Mouse (Mus musculus) layer of hippocampus, adult 9-10 months (tissue): ENCODE results near the gene Sesn1.
A peak's percentile ranks its signal among the peaks of the same experiment; 100 is the strongest.
"Not testable (repeated sequence)": the region's sequence is repeated elsewhere in the genome, so short reads cannot be mapped to it uniquely, and the experiment has no call there.

Experiments used
- DNase-seq: peaks from one replicate; pipeline ENCODE4 v3.0.0; 2022; ENCODE audit warnings: low spot score

The Sesn1 gene

DNA sequence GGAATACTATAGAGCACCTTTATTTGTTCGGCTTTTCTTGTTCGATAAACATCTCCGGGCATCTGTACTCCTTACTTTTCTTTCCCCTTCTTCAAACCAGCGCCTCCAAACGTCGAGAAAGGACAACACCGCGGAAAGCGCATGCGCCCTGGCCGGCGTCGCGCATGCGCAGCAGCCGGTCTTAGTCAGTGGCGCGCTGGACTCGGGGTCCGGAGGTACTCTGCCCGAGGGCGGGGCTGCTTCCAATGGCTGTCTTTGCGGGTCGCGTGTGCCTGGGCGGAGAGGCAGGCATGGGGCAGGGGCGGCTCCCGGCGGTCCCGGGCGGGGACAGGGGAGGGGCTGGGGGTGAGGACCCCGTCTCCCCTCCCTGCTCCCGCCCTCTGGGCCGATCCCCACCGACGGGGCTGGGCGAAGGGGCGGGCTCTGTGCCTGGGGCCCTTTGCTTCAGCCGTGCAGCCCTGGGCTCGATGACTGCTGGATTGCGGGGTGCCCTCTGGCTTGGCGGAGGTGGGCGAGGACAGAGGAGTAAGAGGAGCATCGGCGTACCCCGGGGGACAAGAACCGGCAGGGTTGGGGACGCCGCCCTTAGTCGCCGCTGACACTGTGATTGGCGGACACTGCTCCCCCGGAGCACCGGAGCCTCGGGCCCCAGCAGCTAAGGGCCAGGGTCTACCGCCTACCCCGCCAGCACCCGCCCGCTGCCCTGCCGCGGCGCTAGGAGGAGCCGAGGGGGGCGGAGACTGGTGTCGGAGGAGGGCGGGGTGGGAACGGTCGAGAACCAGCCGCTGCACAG, at the start of gene Sesn1, which contains the start of gene Cep57l1:
Gene Sesn1, plus strand, starts transcription at position 165 of the 793 bp plus-strand sequence.
Gene Cep57l1, minus strand, starts transcription at position 101 of the 793 bp plus-strand sequence.
- peak; percentile 93 for DNase-seq

DNA sequence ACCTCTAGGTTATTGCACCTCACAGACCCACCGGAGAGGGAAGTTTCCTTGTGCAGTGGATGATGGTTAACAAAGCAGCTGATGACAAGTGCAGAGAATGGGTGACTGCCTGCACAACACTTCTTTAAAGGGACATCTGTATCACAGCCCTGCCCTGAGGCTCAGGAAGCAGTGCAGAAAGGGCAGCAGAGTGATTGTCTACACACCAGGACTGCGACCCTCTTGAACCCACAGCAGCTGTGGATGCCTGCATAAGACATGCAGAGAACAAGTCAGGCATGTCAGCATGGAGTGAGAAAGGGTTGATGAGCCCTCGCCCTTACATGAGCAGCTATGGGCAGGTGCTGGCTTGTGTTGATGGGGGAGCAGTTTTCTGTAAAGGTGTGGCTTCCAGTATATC, 48.9 kb upstream of the Sesn1 start:
- DNase-seq: no peak

DNA sequence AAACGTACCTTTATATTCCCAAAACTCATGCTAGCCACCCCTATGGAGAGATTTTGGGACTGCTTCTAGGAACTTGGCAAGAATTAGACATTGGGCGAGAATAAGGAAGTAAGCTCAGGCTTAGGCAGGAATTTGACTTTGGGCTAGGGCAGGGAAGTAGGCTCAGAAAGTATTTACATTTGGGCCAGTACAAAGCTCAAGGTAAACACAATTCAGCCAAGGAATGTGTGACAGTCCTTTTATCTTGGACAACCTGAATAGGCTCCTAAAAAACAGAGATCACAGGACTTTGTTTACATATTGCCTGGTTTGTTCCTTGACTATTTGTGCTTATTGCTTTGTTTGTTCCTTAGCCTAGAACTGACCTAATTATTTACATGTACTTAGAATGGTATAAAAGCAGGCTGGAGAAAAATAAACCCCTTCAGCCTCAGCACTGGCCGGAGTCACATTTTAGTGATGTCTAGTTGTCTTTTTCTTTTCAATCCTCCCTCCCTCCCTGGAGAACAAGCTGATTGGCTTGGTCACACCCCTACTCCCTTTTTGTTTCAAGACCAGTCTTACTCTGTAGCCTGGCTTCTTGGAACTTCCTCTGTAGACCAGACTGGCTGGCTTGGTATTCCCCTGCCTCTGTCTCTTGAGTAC, 45.9 kb upstream of the Sesn1 start:
- no peak for DNase-seq

DNA sequence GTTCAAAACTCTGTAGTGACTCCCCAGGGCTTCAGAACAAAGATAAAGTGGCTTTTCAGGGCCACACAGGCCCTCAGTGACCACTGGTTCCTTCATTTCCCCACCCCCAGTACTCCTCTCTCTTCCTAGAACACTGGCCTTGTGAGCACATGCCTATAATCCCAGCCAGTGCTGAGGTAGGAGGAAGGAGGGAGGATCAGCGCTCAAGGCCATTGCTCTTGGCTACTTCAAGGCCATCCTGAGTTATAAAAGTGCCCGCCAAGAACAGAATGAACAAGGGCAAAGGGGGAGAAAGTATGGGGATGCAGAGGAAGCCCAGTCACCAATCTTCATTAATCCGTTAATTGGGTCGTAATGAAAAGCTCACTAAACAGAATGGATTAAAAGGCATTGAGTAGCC, 44.1 kb upstream of the Sesn1 start:
- no peak for DNase-seq

DNA sequence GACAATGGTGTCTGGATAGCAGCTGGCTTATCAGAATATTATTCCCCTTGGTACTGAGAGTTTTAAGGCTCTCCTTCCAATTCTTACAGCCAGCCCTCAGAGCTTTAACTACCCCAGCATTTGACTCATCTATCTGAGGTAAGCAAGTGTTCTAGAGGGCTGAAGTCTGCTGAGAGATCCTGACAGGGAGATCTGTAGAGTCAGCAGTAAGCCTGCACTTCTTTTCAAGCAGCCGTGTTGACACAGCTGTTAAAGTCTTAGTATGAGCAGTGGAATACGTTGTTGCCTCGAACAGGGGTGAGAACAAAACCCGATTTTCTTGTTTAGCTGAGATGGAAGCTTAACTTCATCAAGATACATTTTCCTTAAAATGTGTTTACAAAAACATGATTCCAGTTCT, 43.5 kb upstream of the Sesn1 start:
- no peak for DNase-seq

DNA sequence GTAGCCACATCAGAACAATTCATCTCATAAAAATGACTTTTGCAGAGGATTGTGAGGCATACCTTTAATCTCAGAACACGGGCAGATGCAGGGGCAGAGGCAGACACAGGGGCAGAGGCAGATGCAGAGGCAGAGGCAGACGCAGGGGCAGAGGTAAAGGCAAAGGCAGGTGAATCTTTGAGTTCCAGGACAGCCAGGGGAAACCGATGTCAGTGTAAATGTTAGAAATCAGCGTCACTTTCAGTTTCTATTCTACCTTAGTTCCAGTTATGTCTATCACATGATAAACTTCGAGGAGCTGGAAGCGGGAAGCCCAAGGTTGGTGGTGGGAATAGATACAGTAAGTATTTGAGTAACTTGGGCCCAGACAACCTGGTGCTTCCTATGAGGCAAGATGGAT, 42.5 kb upstream of the Sesn1 start:
- no peak for DNase-seq

DNA sequence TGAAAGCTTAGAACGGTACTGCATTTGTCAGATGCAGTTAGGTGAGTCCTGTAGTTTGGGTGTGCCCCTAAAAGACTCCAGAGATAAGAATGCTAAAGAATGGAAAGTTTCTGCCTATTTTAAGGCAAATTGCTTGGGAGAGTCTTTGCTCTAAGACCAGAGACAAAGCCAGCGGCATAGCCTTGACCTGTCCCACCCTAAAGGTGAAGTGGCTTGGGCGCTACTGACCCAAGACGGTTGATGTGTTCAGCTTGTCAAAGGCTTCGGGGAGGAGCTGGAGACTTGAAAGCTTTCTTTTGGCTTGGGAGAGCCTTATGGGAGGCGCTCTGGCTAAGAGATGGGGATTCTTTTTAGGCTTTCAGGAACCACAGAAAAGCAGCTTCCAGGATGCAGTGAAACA, 17.4 kb upstream of the Sesn1 start:
- no peak for DNase-seq

DNA sequence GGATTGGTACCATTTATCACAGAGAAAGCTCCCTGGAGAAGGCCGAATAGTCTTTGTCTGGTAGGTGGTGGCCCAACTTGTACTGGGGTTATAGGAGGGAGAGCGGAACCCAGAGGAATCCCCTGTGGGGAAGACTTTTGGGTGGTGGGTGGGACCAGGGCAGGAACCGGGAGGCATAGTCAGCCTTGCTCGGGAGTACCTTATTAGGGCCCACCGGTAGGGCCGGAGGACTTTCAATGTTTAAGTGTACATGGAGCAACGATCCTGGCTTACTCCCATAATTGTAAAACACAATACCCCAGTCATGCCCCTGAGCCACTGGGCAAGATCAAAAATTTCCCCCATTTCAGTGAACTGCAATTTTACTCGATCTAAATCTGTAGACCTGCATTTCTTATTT, 12.5 kb upstream of the Sesn1 start:
- DNase-seq: no peak

DNA sequence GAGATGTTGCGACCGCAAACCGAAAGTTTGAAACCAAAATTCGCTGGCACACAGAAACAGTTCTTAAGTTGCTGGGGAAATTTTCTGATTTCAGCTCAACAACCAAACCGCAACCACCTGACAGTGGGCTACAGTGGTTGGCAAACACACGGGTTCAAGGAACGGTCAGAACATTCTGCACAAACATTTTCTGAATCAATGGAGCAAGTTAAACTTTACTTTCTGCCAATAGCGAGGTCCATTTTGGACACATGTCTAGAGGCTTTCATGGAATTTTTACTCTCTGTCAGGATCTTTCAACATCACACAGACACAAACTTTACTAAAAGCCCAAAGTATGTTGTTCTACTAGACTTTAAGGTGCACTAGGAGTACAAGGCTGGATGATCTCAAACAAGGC, 6.3 kb upstream of the Sesn1 start:
- no peak for DNase-seq

DNA sequence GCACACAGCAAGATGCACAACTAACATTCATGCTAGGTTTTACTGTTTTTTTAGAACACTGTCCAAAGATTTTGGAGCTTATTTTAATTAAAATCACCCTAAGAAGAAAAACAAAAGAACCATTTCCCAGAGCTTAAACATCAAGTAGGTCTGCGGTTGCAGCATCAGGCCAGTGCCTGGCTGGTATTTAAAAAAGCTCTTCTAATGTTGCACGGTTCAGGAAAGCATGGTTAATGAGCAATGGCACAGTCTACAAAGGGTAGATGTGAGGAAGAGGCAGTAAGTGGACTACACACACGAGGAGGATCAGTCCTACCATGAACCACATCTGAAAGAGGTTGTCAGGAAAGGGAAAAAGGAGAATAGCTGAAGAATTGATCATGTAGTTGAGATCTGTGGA, 5.0 kb upstream of the Sesn1 start:
- no peak for DNase-seq

DNA sequence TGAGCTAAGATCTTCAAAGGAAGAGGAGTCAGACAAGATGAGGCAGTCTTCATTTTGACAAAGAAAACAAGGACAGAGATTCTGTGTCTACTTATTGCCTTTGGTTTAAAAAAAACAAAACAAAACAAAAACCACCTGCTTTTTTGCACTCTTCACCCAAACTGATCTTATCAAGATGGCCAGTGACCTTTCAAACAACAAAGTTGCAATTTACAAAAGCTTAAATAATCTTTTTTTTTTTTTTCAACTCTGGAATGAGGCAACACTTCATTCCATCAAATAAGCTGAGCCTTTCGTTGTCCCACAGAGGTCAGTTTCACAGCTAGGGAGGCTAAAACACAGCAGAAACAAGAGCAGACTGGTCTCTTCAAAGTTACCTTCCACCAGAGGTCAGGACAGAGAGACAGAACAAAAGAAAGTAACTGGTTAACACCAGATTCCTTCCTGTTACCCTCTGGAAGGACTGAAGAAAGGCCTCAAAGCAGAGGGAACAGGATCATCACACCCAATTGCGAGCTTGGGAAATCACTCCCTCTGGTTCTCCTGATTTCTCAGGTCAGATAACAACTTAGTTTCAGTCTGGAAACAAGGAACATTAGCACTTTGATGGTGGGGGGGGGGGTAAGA, 3.9 kb upstream of the Sesn1 start:
- DNase-seq: no peak

DNA sequence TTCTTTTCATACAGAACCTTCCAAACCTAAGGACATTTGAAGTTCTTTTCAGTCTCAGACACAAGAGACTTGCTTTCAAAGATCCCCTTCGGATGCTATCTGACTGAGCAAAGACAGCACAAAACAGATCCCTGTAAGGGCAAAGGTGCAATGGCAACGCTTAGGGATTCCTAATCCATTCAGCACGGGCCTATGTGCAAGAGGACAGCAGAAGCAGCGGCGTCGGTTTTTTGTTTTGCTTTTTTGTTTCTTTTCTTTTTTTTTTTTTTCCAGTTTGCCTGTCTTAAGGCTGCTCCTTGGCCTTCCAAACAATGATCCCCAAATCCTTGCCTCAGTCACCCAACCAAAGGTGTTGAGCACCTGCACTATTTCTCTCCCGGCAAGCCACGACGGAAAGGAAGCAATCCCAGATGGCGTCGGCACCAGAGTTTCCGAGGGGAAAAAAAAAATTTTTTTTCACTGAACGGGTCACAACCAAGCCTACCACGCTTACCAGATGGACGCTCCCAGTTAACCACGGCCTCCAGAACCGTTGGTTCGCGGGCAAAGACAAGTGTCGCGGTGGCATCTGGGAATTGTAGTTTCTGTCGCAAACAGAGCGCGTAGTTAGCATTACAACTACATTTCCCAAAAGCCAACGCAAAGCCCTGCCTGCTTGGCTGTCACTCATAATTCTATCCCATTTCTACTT, 510 bp upstream of the Sesn1 start:
- no peak for DNase-seq

DNA sequence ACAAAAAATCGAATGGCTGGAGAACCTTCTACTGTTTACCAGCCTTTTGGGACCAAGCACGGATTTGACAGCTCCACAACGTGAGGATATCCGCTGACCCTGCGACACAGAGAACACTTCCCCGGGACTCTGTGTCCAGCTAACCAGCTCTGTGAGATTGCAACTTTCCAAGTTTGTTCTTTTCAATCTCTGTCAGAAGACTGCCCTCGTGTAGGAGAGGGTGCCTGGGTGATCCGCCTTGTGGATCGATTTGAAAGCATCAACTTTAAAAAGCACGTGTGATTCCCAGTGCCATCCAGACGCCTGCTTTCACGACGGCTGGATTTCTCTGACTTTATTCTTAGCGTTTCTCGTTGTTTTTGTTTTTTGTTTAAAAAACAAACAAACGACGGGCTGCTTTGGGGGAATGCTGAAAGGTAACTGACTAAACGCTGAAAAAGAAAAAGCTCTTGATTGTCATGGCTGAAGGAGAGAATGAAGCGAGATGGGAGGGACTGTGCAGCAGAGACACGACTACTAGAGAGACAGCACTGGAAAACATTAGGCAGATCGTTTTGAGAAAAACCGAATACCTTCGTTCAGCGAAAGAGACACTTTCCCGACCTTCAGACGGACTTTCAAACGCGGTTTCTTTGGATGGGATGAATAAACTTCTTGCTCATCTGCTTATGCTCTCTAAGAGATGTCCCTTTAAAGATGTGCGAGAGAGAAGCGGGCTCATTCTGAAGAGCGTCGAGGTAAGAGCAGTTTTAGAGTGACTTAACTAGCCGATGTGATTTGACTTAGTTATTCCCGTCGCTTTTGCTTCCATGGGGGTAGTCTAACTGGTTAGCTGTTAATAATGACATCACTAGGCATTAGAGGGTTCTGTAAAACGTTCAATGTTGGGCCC, 1.1 kb downstream of the Sesn1 start:
- DNase-seq: no peak

DNA sequence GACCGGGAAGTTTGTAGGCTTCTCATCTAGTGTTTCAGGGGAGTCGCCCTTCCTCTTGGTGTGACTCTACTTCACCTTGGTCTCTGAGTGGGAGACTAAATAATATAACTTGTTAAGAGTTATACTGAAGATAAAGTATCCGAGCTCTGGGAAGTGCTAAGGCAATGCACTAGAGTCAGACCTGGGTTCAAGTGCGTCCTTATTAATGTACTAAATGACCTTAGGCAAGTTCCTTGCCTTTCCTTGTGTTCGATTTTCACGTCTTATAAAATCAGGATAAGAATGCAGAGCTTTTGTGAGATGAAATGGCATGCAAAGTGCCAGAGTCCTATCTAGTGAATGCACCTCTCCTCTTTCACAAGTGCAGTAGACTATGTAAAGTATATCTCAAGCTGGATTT, 2.8 kb downstream of the Sesn1 start:
- DNase-seq: no peak

DNA sequence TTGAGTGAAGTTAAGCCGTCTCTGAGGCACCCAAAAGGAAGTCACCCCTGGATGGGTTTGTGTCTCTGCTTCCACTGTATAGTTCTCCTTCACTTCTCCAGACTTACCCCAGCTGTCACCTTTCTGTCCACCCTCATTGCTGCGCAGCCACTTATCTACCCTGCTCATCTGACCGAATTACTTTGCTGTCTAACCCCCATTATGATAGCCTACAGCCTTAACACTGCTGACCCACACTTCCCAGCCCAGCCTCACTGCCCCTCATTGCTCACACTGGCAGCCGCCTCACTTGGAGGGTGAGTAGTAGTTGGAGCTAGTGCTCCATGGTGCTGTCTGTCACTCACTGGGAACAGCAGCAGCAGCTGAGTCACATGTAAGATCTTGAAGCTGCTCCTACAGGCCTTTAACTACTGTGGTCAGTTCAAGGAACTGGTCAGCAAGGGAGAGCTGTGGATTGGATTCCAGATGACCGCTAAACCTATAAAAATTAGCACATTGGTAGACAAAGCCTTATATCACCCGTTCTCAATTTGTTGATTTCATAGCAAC, 4.6 kb downstream of the Sesn1 start:
- no peak for DNase-seq

DNA sequence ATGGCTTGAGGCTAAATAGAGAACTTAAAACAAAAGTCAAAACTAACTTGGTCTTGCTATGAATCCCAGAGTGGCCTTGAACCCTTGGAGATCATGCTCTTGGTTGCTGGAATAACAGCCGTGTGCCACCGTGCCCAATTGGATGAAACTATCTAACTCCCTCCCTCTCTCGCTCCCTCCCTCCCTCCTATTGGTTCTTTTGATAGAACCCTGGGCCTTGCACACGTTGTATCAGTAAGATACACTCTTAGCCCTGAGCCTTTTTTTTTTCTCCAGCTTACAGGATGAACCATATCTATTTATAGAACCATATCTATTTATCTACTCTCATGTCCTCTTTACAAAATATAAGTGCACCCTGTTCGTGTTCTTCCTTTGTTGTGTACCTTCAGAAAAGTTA, 6.8 kb downstream of the Sesn1 start:
- no peak for DNase-seq

DNA sequence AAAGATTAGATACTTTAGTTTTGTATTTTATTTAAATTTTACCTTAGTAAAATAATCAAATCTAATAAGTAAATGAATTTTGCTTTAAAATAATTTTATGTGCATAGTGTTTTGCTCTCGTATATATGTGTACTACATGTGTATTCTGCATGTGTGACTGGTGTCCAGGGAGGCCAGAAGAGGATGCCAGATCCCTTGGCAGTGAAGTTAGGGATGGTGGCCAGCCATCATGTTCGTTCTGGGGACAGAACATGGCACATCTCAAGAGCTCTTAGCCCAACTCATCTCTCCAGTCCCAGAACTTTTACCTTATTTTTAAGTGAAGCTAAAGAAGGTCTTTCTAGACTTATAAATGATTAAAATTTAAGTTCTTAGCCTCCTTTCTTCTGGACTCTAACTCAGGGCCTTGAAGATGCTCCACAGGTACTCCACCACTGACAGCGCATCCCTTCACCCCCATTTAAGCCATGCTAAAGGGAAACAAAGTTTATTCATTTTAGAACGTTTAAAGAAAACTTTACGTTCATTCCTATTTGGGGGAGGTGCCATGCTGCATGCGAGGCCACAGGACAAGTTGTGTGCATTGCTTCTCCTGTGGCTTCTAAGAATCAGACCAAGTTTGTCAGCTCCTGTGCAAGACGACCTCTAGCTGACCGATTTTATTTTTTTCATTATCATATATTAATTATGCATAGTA, 8.4 kb downstream of the Sesn1 start:
- no peak for DNase-seq

DNA sequence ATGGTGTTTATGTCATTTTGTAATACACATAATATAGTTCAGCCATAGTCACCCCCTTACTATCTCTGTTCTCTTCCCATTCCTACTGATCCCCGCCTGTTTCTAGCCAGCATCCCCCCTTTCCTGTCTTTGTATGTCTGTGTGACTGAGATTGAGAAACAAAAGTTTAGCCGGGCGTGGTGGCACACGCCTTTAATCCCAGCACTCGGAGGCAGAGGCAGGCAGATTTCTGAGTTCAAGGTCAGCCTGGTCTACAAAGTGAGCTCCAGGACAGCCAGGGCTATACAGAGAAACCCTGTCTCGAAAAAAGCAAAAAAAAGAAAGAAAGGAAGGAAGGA, 9.0 kb downstream of the Sesn1 start:
- DNase-seq: not testable (repeated sequence)

DNA sequence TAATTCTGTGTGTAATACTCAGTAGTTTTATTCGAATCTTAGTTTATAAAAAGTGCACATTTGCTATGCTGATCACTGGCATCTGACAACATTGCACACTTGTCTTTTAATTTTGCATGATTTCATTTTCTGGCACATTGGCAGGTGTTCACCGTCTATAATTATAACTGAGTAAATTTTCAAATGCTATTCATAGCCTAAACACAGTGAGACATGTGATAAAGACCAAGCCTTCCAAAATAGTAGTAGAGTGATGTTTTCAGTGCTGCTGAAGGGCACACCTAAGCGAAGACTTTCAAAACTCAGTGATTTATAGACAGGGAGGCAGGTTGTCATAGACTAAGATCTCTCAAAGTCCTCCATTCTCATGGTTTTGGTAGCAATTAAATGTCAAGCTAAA, 9.6 kb downstream of the Sesn1 start:
- DNase-seq: no peak

DNA sequence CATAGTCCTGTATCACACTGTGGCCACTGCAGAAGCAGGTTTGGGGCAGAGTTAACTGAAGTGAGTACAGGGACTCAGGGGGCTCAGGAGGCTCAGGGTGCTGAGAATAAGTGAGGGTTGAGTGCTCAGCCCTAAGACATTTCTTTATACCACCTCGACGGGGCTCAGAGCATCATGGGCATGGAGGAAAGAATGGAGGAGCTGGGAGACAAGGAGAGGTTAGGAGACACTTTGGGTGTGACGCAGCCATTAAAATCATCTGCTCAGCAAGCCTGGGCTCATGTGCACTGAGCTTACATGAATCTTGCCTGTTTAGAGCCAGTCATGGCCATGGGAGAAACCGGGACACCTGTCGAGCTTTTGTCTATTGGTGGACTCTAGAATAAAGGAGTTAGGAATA, 10.7 kb downstream of the Sesn1 start:
- no peak for DNase-seq

DNA sequence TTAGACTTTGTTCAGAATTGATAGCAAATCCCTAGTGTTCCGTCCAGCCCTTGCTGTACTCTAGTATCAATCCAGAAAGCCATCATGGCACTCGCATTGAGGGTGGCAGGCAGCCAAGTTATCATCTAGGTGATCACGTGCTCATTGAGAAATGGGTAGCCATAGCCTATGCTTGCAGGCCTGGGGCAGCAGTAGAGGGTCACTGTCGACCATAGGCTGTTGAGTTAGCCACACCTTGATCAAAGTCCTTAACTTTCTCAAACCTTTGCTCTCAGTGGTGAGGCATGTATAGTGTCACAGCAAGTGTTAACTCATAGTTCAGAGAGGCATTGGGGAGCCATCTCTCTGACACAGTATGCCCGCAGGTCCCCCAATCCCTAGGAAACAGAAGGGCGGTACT, 11.4 kb downstream of the Sesn1 start:
- no peak for DNase-seq
